Mouse (Mus musculus) cerebellum, postnatal 36 days (tissue): ENCODE data around the gene Palm2.

Source experiments
- DNase-seq, 2 experiments: peaks; one replicate each; pipeline ENCODE4 v3.0.0; 2021 to 2022; ENCODE audit warnings: mixed read lengths in 2 of 2

Palm2 gene

DNA sequence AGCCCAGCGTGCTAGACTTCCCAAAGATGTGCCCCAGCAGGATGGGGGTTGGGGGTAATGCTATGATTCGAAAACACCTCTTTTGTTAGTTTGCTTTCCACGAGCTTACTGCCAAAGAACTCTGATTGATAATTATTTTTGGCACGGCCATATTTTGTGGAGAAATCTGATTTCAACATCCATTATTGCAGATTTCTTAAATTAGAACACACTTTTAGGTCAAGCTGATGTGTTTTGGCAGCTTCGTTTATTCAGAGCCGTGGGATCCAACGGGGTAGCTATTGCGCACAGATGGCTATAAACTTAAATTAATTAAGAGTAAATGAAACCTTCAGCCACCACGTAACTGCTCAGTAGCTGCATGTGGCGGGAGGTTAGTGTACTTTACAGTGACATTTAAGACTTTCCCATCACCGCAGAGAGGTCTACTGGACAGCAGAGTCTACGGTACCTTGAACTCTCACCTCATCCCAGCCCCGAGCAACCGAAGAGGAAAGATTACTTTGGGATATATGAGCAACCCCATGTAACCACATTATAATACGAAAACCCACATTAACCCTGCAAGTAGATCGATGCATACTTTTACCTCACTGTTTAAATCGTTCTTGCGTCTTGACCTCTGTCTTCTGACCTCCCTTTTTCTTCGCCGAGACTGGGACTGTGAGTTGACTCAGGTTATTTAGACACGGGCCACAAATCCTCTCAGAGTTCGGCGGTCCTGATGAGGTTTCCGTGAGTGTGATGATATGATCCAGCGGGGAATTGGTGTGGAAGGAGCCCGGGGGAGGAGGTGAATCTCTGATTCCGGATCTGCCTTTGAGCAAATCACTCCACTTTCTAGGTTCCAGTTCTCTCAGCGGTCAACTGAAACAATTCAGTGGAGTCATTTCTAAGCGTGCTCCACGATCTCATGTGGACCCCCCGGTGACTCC is 80.2 kb downstream of the Palm2 start:
- no peak for DNase-seq

DNA sequence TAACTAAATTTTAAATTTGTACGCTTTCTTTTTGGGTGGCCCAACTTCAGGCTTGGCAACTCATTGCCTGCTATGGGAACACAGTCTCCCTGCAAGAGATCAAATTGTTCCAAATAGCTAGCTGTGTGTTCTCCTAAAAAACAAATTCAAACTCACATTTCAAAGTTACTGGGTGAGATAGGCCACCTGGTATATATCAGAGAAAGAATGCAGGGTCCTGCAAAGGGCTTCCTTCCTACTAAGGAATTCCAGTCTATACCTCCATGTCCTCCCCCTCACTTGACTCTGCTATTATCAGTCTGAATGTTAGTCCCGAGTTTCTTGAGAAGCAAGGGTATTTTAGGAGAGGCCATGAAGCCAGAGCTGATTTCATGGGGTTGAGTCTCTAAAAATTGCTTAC is 81.3 kb downstream of the Palm2 start:
- DNase-seq, result no peak

DNA sequence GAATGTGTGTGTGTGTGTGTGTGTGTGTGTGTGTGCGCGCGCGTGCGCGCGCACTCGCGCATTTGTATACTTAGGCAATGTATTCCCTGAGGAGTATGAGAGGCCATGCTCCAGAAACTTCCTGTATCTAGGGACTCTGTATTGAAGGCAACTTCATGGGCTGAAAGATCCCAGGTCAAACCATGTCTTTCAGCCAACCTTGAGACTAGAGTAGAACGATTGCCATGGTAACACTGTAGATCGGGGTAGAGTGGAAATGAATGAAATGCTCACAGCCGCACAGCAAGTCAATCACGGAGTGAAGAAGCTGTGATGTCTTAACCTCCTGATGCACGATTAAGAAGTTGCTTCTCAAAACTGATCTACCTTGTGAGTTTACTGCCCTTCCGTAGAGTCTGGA is 89.4 kb downstream of the Palm2 start:
- DNase-seq, result no peak

DNA sequence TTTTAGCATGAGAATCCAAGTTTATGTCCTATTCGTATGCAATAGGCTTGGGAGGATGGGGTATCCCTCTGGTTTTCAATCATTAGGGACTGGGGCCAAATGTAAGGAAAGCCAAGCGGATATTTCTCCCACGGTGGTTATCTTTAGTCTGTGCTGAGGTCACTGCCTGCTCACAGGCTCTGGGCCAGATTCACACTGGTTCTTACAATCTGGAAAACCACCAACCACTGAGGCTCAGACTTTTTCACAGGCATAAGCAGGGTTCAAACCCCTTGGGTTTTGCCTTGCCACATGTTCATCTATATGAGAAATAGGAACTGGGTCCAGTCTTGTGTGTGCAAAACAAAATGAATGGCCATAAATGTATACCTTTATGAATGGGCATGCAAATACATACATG is 90.4 kb downstream of the Palm2 start:
- peak in 1 of 2 experiments; percentile 11 for DNase-seq

DNA sequence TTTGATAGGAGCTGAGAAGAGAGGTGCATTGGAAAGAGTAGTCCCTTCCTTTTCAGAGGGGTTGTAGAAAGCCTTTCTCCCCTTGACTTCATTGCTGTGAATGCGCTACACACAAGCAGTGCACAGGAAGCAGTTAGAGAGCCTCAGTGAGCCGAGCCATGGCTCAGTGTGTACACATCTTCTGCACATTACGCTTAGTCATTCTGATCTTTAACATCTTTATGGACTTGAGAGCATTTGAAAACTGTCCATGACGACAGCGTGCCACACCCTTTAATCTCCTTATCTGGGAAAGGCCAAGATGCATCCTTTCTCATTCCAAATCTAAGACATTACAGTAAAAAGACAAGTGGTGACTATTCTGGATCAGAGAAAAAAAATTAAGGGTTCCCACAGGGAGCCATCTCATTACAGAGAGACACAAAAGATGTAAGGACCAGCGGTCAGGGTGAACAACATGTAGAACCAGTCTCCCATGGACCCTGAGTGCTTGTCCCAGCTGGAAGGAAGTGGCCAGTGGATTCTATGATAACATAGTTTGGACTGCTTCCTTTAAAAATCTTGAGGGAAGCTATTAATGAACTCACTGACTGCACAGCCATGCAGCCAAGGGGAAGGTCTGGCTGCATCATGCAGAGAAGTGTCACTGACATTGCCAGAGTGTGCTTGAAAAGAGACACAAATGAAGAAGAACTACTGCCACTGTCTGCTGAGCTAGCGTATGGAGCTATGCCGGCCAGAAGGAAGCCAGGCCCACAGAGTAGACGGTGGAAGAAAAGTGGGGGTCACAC is 91.4 kb downstream of the Palm2 start:
- DNase-seq, result no peak

DNA sequence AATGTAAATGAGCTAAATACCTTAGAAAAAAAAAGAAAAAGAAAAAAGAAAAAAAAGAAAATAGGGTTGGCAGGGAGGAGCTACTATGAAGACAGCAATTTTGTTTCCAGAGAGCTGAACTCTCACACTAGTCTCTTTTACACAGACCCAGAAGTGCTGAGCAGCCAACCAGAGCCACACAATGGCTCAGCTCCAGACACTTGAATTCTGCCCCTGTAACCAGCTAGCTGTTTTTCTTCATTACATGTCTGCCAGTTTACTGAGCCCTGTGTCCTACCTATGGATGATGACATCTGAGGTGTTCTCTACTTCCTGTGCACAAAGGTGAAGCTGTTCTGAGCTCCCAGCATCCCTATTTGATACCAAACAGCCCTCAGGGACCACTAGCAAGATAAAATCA is 94.2 kb downstream of the Palm2 start:
- no peak for DNase-seq

DNA sequence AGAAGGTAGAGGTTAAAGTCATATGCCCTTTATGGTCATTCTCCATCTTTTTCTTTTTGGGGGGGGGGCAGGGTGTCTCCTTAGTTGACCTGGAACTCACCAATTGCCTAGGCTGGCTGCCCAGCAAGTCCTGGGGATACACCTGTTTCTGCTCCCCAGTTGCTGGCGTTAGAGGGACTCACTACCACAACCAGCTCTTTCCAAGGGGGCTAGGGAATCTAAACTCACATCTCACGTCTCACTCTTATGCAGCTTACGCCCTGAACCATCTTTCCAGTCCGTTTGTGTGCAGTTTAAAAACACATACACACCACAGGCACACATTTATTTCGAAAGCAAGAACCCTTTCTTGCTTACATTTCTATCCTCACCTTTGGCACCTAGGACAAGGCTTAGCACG is 99.6 kb downstream of the Palm2 start:
- no peak for DNase-seq

DNA sequence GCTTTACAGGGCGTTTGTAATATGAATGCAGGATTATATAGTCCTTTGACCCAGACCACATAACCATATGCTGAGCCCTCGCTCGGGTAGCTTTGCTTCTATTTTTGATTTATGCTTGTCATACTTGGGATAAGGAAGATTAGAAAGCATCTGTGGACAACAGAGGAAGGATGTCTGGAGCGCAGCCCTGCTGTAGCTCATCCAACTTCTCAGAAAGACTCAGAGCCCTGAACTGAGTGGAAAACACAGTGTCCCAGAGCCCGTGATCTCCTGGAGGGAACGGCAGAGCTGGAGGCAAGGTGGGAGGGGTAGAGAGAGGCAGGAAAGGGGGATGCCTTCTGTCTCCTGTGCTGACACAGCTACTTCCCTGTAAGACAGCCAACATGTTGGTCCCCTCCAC is 100.2 kb downstream of the Palm2 start:
- DNase-seq, result no peak

DNA sequence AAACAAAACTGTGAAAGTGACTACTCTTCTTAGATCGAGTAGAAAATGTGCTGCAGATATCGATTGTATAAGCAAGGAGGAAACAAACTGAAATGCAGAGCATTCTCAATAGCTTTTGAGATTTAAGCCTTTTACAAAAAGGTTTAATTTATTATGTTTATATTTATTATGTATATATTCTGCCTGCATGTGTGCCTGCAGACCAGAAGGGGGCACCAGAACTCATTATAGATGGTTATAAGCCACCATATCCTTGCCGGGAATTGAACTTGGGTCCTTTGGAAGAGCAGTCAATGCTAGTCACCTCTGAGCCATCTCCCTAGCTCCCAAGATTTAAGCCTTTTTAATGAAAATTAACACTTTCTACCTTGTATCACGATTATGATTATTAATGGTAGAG is 101.0 kb downstream of the Palm2 start:
- DNase-seq, result no peak

DNA sequence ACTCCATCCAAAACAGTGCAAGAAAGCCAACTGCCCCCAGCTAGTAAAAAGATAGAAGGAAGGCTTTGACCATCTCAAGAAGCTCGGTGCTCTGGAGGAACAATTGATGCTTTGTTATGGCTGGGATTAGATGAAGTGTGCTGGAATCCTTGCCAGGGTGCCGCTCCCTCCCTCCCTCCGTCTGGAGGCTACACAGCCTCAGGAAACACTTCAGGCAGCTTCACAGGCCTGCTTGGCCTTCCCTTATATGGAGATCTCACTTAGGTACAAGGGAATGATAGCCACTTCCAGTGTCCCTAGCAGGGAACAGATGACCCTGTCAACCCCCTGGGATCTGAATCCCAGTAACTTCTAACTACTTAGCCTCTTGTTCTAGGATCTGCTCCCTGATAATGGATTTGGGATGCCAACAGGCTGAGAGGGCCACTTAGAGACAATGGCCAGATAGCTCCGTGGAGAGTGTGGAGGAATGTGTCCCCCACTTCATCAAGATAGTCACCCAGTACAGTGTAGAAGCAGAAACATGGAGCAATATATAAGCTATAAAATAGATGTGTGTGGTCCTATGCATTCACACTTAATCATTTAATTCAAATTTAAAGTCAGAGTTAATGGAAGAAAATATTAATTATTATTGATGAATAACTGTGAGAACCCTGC is 104.1 kb downstream of the Palm2 start:
- no peak for DNase-seq

DNA sequence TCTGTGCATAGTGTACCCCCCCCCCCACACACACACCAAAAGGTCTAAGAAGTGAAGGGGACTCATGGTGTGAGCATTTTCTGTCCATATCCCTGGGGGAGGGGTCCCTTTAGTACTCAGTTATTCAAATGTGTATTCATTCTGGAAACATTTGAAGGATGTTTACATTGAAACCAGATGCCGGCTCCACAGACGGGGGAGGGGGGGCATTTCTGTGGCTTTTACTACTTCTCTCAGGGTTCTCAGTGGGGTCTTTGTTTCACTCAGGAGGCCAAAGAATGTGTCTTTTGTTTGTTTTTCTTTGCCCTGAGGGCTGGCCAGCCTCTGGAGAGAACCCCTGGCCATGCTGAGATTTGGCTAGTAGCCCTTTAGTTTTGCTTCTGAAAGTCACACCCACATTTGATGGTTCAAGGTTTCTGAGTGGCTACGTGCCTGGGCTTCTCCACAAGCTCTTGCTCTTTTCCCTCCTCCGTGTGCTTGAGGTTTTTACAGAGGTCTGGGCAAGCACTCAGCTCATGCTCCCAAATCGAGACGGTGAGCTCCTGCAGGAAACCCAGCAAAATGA is 109.7 kb downstream of the Palm2 start:
- DNase-seq, result no peak

DNA sequence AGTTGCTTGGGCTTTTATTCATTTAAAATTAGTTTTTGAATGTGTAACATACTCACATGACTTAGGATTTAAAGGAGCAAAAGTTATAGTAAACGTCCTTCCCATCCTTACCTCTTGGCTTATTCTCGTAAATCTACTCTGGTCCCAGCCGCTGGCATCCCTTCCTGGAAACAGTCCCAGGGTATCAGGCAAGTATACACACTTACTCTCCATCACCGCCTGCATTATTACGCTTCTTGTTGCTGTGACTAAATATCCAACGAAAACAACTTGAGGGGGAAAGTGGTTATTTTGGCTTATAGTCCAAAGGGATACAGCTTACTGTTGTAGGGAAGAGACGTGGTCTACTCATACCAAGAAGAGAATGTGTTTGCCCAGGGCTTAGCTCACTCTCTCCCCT is 113.7 kb downstream of the Palm2 start:
- no peak for DNase-seq

DNA sequence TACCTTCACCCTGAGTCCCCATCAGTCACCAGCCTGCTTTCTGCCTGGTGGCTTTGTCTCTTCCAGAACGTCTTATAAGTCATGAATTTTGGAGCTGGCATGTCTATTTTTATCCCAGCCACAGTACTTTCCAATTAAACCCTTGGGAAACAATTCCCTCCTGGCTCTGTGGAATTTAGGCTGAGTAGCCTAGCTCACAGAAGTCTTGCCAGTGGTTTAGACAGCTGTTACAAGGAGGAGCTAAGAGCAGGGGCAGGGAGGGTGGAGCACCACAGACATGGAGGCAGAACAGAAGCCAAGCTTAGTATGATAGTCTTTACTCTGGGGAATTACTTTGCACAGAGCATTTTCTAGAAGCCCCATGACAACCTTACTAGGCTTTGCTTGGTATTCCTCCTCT is 116.2 kb downstream of the Palm2 start:
- DNase-seq, result no peak

DNA sequence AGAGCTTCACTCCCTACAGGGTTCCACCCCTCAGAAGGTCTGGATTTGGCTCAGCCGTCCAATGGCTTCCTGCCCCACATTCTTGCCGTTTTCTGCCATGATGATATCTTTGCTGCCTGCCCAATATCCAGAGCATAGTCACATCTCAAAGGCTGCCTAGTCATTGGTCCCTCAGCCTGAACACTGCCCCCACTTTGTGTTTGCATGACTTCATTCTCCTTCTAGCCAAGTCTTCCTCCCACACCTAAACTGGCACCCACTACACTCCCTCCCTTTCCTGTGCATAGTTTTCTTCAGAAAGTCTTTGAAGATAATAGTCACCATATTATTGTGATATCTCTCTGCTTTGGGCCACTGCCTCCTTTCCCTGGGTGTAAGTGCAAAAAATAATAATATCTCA is 123.1 kb downstream of the Palm2 start:
- DNase-seq, result no peak

DNA sequence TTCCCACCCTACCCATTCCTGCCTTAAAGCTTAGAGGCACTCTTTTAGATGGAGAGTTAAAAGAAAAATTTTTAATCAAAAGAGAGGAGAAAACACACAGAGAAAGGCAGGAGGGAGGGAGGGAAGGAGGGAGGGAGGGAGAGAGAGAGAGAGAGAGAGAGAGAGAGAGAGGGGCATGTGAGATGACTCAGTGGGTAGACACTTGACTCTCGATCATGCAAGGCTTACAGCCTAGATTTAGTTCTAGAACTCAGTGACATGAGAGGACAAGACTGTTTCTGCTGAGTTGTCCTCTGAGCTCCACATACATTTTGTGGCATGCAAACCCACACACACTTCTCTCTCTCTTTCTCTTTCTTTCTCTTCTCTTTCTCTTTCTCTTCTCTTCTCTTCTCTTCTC is 125.4 kb downstream of the Palm2 start:
- no peak for DNase-seq

DNA sequence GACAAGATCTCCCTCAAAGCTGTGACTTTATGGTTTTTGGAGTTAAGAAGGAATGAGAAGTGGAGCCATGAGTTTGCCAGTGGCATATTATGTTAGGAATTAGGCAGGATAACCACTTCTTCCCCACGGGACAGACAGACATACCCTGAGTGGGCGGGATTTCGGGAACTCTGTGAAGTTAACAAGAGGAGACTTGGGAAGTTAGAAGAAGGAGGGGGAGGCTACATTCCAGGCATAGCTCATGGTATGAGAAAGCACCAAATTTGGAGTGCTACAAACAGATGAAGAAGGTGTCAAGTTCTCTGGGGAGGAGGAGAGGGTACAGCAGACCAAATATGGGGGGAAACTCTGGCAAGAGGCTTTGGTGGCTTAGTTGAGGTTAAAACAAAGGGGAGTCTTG is 126.0 kb downstream of the Palm2 start:
- DNase-seq, result no peak

DNA sequence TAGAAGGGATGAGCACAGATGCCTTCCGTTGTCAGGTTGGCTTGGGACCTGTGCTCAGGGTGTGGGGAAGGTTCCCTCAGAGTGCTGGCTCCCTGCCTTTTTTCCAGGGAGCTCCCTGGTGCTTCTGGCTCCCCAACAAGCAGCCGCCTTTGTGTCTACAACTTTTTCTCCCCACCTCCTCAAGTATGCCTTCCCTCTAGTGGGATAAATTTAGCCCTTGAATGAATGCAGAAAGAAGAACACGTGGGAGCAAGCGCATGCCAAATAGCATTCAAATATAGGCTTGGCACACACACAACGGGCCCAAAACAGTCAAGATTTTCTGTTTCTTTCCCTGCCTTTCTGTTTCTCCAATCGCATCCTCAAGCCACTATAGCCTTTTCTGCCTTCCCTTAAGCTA is 127.0 kb downstream of the Palm2 start:
- DNase-seq, result peak in 1 of 2 experiments; percentile 10

DNA sequence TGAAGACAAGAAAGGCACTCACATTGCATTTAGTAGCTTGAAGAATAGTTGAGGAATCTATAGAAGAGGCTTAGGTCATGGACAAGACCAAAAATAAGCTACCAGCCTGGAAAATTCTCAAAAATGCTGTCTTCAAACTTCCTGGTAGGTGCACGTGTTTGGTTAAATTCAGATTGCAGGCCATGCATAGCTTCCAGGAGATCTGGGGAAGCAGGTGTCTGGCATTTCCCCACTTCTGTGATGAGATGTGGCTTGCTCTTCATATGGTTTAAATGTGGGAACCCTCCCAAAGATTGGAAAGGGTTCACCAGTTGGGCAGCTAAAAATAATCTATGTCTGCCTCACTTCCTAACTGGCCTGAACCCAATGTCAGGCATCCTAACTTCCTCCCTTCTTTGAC is 131.2 kb downstream of the Palm2 start:
- no peak for DNase-seq

DNA sequence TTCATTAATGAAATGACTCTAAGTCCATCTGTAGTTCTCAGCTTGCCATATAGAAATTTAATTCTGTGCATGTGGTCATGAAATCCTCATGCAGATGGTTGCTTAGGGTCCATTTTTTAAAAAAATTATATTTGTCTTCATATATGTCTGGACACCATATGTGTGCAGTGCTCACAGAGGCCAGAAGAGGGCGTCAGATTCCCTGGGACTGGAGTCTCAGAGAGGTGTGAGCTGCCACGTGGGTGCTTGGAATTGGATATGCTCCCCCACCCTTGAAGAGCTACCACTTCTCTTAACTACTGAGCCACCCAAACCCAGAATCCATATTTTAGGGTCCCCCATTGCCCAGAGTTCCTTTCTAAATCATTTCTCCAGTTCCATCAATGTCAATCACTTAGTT is 131.8 kb downstream of the Palm2 start:
- DNase-seq, result no peak

DNA sequence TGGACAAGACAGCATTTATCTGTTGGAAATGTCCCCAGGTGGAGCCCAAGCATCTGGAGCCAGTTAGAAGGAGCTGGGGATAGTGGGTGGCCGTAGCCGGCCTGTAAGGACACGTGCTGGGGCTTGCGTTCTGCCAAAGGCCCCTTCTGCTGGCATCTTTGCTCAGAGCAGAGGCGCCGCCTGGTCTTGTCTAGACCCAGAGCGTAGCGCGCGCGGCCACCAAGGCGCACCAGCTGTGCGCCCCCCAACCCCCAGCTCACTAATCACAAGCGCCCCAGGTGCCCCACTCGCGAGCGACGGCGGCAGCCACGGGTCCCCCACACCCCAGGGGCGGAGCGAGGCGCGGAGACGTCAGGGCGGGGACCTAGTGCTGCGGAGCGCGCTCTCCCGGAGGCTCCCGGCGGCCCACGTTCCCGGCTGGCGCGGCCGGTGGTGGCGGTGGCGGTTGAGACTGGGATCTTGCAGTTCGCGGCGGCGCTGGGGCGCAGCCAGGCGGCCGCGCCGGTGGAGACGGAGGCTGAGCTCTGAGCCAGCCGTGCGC is 133.7 kb downstream of the Palm2 start, which contains the start of gene Pakap:
Gene Pakap (plus strand): TSS at position 514 of the 541 bp plus-strand sequence.
- peak; percentile 47 to 57 for DNase-seq

DNA sequence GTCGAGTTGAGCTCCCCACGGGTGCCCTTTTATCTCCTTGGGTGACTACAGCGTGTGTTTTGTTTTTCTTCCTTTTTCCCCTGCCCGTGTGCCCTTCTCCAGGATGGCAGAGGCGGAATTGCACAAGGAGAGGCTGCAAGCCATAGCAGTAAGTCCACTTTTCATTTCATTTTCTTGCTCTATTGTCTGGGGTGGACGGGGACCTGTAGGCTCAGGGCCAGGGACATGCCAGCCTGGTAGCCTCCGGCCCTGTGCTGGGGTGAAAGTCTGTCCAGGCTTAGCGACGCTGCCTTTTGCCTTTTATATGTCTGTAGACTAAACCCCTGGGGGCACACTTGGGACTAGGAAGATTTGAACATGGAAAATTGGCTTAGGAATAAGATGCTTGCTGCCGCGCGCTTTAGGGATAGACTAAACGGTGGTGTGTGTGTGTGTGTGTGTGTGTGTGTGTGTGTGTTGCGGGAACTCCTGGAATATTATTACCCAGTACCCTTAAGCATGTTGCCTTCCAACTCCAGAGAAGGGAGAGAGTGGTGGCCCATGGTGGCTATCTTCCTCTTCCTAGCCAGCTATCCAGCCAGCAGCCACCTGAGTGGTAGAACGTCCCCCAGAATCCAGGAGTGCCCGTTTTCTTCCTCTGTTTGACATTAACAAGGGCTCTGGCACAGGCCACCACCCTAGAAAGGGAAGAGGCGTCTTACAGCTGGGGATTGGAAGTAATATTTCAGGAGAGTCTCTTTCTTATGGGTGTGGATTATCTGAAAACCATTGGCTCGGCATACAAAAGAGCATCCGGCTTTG is 134.4 kb downstream of the Palm2 start:
- DNase-seq, result peak in 1 of 2 experiments; percentile 12

DNA sequence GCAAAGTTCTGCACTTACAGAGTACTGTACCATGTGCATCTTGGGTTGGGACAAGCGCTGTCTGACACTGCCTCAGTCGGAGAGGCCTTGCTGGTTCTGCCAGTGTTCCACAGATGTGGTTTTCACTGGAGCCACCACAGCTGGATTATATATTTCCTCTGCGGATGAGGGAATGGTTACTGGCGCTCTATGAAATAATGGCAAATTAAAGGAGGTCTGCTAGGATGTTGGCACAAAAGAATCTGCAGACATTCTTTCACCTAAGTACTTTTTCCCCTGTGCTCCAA is 135.0 kb downstream of the Palm2 start:
- no peak for DNase-seq
